Mouse (Mus musculus): ENCODE data around the gene Commd6. TPM values are rescaled to one million over a fixed set of nuclear protein-coding genes. Genes with fewer than 3 reads are reported as not detected.

Gene Commd6
- total RNA-seq, 2 experiments from 2014 or later = 32.4 to 35.6 TPM

Other genes with a start within 250 kb of the Commd6 start
- 10 to 100 TPM; 34.7 to 39.6 TPM for gene Tbc1d4, start 31.5 kb downstream of the Commd6 start, total RNA-seq (2021)
- gene Uchl3, start 13.3 kb upstream of the Commd6 start, total RNA-seq (2021) = 10 to 100 TPM; 29.9 to 32.9 TPM
- gene Gm9922, start 89.1 kb upstream of the Commd6 start, total RNA-seq (2021) = 1 to 10 TPM in 1 of 2 experiments, under 1 TPM in 1; 0.93 to 1.2 TPM
- 100 to 1,000 TPM; 395 to 436 TPM for gene Lmo7, start 89.3 kb upstream of the Commd6 start, total RNA-seq (2021)

Data from heart, postnatal 10 days (tissue).